ENCODE assay signal across 10 mouse cellular contexts in genomic region chr8:126806591-126806990, GRCm38 (mm10).
DNase-seq lines count a peak whose midpoint lies in the region; ATAC-seq and TF ChIP-seq lines count a peak whose summit lies in the region.
"Had no signal": no experiment of that assay in that cellular context is flagged by ENCODE, and none has a peak within 500 bp of the region (broad histone marks: within the 10 kb centered on the region; RNA-seq: fewer than 3 reads in every experiment).

No protein-coding gene starts in this region.

- no peak overlapping the region for H3K4me2 ChIP-seq in heart, embryonic 14.5 days (ENCODE audit: low read length)
- H3K4me2 ChIP-seq in midbrain, embryonic 16.5 days (ENCODE audit: low read length) = no peak overlapping the region
- H3K4me2 ChIP-seq in midbrain, embryonic 15.5 days = no peak overlapping the region
- no peak overlapping the region for H3K4me2 ChIP-seq in stomach, postnatal 0 days (replicated peaks; ENCODE audit: low read depth)
- H3K4me2 ChIP-seq: embryonic facial prominence, embryonic 13.5 days had no signal

- WGBS in heart, embryonic 14.5 days = 91% methylated on average over 2 of the region's 2 CpGs
- 83% methylated on average over 2 of the region's 2 CpGs for WGBS in midbrain, embryonic 16.5 days
- WGBS in midbrain, embryonic 15.5 days = 90% methylated on average over 2 of the region's 2 CpGs
- WGBS in limb, embryonic 10.5 days = 97% methylated on average over 2 of the region's 2 CpGs
- WGBS in stomach, postnatal 0 days = 89% methylated on average over 2 of the region's 2 CpGs
- WGBS in thymus, adult 2 months = 95% methylated on average over 2 of the region's 2 CpGs

- H3K36me3 ChIP-seq in heart, embryonic 14.5 days (ENCODE audit: control insufficient read depth, insufficient read depth, low read length) = no peaks in the 10 kb centered on the region
- H3K36me3 ChIP-seq in midbrain, embryonic 16.5 days (ENCODE audit: control insufficient read depth, insufficient read depth, low read length) = no peaks in the 10 kb centered on the region
- H3K36me3 ChIP-seq in midbrain, embryonic 15.5 days (replicated peaks) = no peaks in the 10 kb centered on the region
- no peaks in the 10 kb centered on the region for H3K36me3 ChIP-seq in limb, embryonic 10.5 days
- H3K36me3 ChIP-seq in stomach, postnatal 0 days (ENCODE audit: control insufficient read depth, insufficient read depth, low read length) = no peaks in the 10 kb centered on the region
- H3K36me3 ChIP-seq in thymus, adult 2 months (ENCODE audit: control insufficient read depth, insufficient read depth, low read length) = no peaks in the 10 kb centered on the region
- H3K36me3 ChIP-seq: embryonic facial prominence, embryonic 13.5 days had no signal

- no peaks in the 10 kb centered on the region for H3K27me3 ChIP-seq in heart, embryonic 14.5 days (ENCODE audit: control insufficient read depth, insufficient read depth, low read length)
- H3K27me3 ChIP-seq in midbrain, embryonic 16.5 days (ENCODE audit: control insufficient read depth, insufficient read depth, low read depth, low read length) = no peaks in the 10 kb centered on the region; the same call in 1 of the 2 replicates
- no peaks in the 10 kb centered on the region for H3K27me3 ChIP-seq in midbrain, embryonic 15.5 days (replicated peaks)
- H3K27me3 ChIP-seq in limb, embryonic 10.5 days (ENCODE audit: low read depth, poor library complexity, severe bottlenecking) = peaks cover 4% of the 10 kb centered on the region; the same call in 1 of the 2 replicates
- H3K27me3 ChIP-seq in stomach, postnatal 0 days (ENCODE audit: control insufficient read depth, insufficient read depth, low read length) = no peaks in the 10 kb centered on the region
- H3K27me3 ChIP-seq in thymus, adult 2 months (ENCODE audit: control insufficient read depth, insufficient read depth, low read length) = no peaks in the 10 kb centered on the region
- H3K27me3 ChIP-seq: embryonic facial prominence, embryonic 13.5 days had no signal

- no peak for TF ChIP-seq POLR2A in thymus, adult 2 months (IDR thresholded peaks at IDR 0.05; ENCODE audit: control insufficient read depth, extremely low read depth, insufficient read depth, low read length, poor library complexity)

- no peaks in the 10 kb centered on the region for H3K9me3 ChIP-seq in heart, embryonic 14.5 days (ENCODE audit: control insufficient read depth, low read length)
- no peaks in the 10 kb centered on the region for H3K9me3 ChIP-seq in midbrain, embryonic 16.5 days (replicated peaks; ENCODE audit: control insufficient read depth, low read length, poor library complexity, severe bottlenecking)
- no peaks in the 10 kb centered on the region for H3K9me3 ChIP-seq in midbrain, embryonic 15.5 days
- no peaks in the 10 kb centered on the region for H3K9me3 ChIP-seq in limb, embryonic 10.5 days (replicated peaks)
- H3K9me3 ChIP-seq in stomach, postnatal 0 days (ENCODE audit: control insufficient read depth, low read length) = no peaks in the 10 kb centered on the region
- H3K9me3 ChIP-seq: embryonic facial prominence, embryonic 13.5 days had no signal

- no peak for DNase-seq in heart, postnatal 10 days
- DNase-seq in limb, embryonic 10.5 days (ENCODE audit: low spot score) = no peak
- no peak for DNase-seq in stomach, postnatal 0 days (ENCODE audit: low spot score)
- DNase-seq in thymus, adult 2 months = no peak
- DNase-seq in gastrocnemius, postnatal 4 days (ENCODE audit: low spot score in 2 of 2) = no peak
- DNase-seq: gastrocnemius, postnatal 14 days had no signal

- no peak for TF ChIP-seq CTCF in stomach, postnatal 0 days (IDR thresholded peaks at IDR 0.05; ENCODE audit: low read depth)
- no peak for TF ChIP-seq CTCF in thymus, adult 2 months (IDR thresholded peaks at IDR 0.05; ENCODE audit: borderline replicate concordance, control insufficient read depth, extremely low read depth, insufficient read depth, low read length, poor library complexity)

- intact Hi-C loops in heart, postnatal 10 days (cut with DNase I) = loop anchor here (2.0 kb wide), 1 partner anchor 20 kb away; no protein-coding TSS in a partner anchor

- H3K4me3 ChIP-seq in heart, embryonic 14.5 days (ENCODE audit: control insufficient read depth in 1 of 2, insufficient read depth in 1 of 2, low read depth in 1 of 2, low read length in 2 of 2) = no peak overlapping the region
- H3K4me3 ChIP-seq in midbrain, embryonic 16.5 days (ENCODE audit: low read depth, low read length) = no peak overlapping the region
- H3K4me3 ChIP-seq in midbrain, embryonic 15.5 days = no peak overlapping the region
- H3K4me3 ChIP-seq in limb, embryonic 10.5 days = no peak overlapping the region
- no peak overlapping the region for H3K4me3 ChIP-seq in stomach, postnatal 0 days (ENCODE audit: low read depth, low read length)
- no peak overlapping the region for H3K4me3 ChIP-seq in thymus, adult 2 months (ENCODE audit: control insufficient read depth, insufficient read depth, low read length)
- H3K4me3 ChIP-seq: embryonic facial prominence, embryonic 13.5 days had no signal

- peaks cover 21 to 27% of the 10 kb centered on the region in 2 experiments for H3K4me1 ChIP-seq in heart, embryonic 14.5 days (ENCODE audit: control insufficient read depth in 2 of 2, insufficient read depth in 2 of 2, low read length in 2 of 2)
- no peaks in the 10 kb centered on the region for H3K4me1 ChIP-seq in midbrain, embryonic 16.5 days (ENCODE audit: control insufficient read depth, insufficient read depth, low read length)
- no peaks in the 10 kb centered on the region for H3K4me1 ChIP-seq in midbrain, embryonic 15.5 days
- peaks cover 14% of the 10 kb centered on the region for H3K4me1 ChIP-seq in limb, embryonic 10.5 days
- H3K4me1 ChIP-seq in stomach, postnatal 0 days (replicated peaks; ENCODE audit: control insufficient read depth, insufficient read depth) = no peaks in the 10 kb centered on the region; the same call in 1 of the 2 replicates
- peaks cover 28% of the 10 kb centered on the region for H3K4me1 ChIP-seq in thymus, adult 2 months (replicated peaks; ENCODE audit: control insufficient read depth, insufficient read depth, low read length)

- H3K9ac ChIP-seq in heart, embryonic 14.5 days (ENCODE audit: low read length) = no peak overlapping the region
- no peak overlapping the region for H3K9ac ChIP-seq in midbrain, embryonic 16.5 days (ENCODE audit: low read depth, low read length)
- no peak overlapping the region for H3K9ac ChIP-seq in midbrain, embryonic 15.5 days
- no peak overlapping the region for H3K9ac ChIP-seq in stomach, postnatal 0 days (ENCODE audit: low read length)
- H3K9ac ChIP-seq: embryonic facial prominence, embryonic 13.5 days had no signal

- peak overlapping the region; percentile 75 to 90 for H3K27ac ChIP-seq in heart, embryonic 14.5 days (replicated peaks in 1 of 2; ENCODE audit: control insufficient read depth in 1 of 2, insufficient read depth in 1 of 2, low read depth in 2 of 2, low read length in 2 of 2)
- H3K27ac ChIP-seq in midbrain, embryonic 16.5 days (ENCODE audit: low read length) = 0 out of 2 replicates have a peak overlapping the region, but pooled peaks have one; percentile 11
- H3K27ac ChIP-seq in midbrain, embryonic 15.5 days = no peak overlapping the region
- peak overlapping the region; percentile 82 for H3K27ac ChIP-seq in limb, embryonic 10.5 days
- H3K27ac ChIP-seq in stomach, postnatal 0 days (replicated peaks) = peak overlapping the region; percentile 77
- H3K27ac ChIP-seq in thymus, adult 2 months (ENCODE audit: control insufficient read depth, insufficient read depth, low read length) = no peak overlapping the region; the same call in 1 of the 2 replicates

- no peak for ATAC-seq in heart, embryonic 14.5 days (ENCODE audit: insufficient number of reproducible peaks, insufficient read depth, low FRiP score, low read depth)
- ATAC-seq in midbrain, embryonic 16.5 days = no peak
- ATAC-seq in midbrain, embryonic 15.5 days (replicated peaks) = no peak
- no peak for ATAC-seq in stomach, postnatal 0 days (ENCODE audit: low FRiP score, low TSS enrichment)

- no peak for TF ChIP-seq EP300 in stomach, postnatal 0 days (optimal IDR thresholded peaks at IDR 0.05)

Comparison
In these comparisons a context has a peak if more than half of its experiments do, and no peak if none do; other contexts are left out.
1. H3K27ac ChIP-seq: peak in heart, embryonic 14.5 days (2 of 2), midbrain, embryonic 16.5 days (single experiment), limb, embryonic 10.5 days (single experiment) and stomach, postnatal 0 days (single experiment); none in midbrain, embryonic 15.5 days (single experiment) and thymus, adult 2 months (single experiment).